ENCODE assay signal across 8 mouse cellular contexts in genomic region chr7:35119506-35120145, GRCm38 (mm10). TPM values are rescaled to one million over a fixed set of nuclear protein-coding genes. Genes with fewer than 3 reads are reported as not detected.
DNase-seq lines count a peak whose midpoint lies in the region; ATAC-seq and TF ChIP-seq lines count a peak whose summit lies in the region.

No protein-coding gene starts in this region.

- peak; percentile 48 for DNase-seq in layer of hippocampus, postnatal 10 days (ENCODE audit: low spot score in 2 of 2)
- DNase-seq in layer of hippocampus, postnatal 36 days = no peak
- no peak for DNase-seq in MEL (ENCODE audit: low read depth, low spot score)
- DNase-seq in embryo, embryonic 10.5 days (ENCODE audit: low spot score) = peak; percentile 61
- DNase-seq in kidney, postnatal 25 days = peak; percentile 56 to 74

- H3K27ac ChIP-seq in MEL (ENCODE audit: control insufficient read depth, low read depth, low read length) = no peak overlapping the region
- peak overlapping the region; percentile 29; the same call in 1 of the 2 replicates for H3K27ac ChIP-seq in heart, embryonic 16.5 days (ENCODE audit: low read length)
- no peak overlapping the region for H3K27ac ChIP-seq in macrophage

- H3K36me3 ChIP-seq in MEL (ENCODE audit: control insufficient read depth in 1 of 2, insufficient read depth in 2 of 2, low read length in 2 of 2) (no peaks in the 10 kb centered on the region), macrophage (ENCODE audit: inconsistent target) (no peaks in the 10 kb centered on the region)
- no peaks in the 10 kb centered on the region for H3K36me3 ChIP-seq in heart, embryonic 16.5 days (ENCODE audit: control insufficient read depth, insufficient read depth)

- H3K27me3 ChIP-seq in MEL (ENCODE audit: control insufficient read depth in 1 of 2, insufficient read depth in 2 of 2, low read length in 2 of 2) = peaks cover 0 to 3% of the 10 kb centered on the region in 2 experiments; a peak in 2 of 4 replicates
- H3K27me3 ChIP-seq in heart, embryonic 16.5 days (ENCODE audit: control insufficient read depth, insufficient read depth, low read length) = peaks cover 62% of the 10 kb centered on the region

- TF ChIP-seq RAD21 in MEL (IDR thresholded peaks at IDR 0.05; ENCODE audit: low read depth, low read length) = no peak

- H3K79me2 ChIP-seq in MEL (ENCODE audit: control insufficient read depth, insufficient read depth, low read length, poor library complexity) = no peaks in the 10 kb centered on the region
- peaks cover 29% of the 10 kb centered on the region for H3K79me2 ChIP-seq in macrophage (ENCODE audit: inconsistent target)

- no peak for TF ChIP-seq POLR2A in MEL (IDR thresholded peaks at IDR 0.05; ENCODE audit: control insufficient read depth in 1 of 2, insufficient read depth in 1 of 2, low read depth in 1 of 2, low read length in 2 of 2, poor library complexity in 1 of 2)

- TF ChIP-seq EP300 in MEL (IDR thresholded peaks at IDR 0.05; ENCODE audit: low read depth in 1 of 2, low read length in 2 of 2) = no peak

- H3K9ac ChIP-seq in MEL (ENCODE audit: control insufficient read depth, low read depth, low read length, poor library complexity, severe bottlenecking) = peak overlapping the region; percentile 52
- H3K9ac ChIP-seq in heart, embryonic 16.5 days (ENCODE audit: low read length) = peak overlapping the region; percentile 67

- H3K4me3 ChIP-seq in MEL (ENCODE audit: control insufficient read depth in 1 of 2, insufficient read depth in 1 of 2, low read depth in 2 of 2, low read length in 2 of 2) (peak overlapping the region; percentile 30 to 47; a peak in 3 of 4 replicates), macrophage (ENCODE audit: inconsistent target) (peak overlapping the region; percentile 62; the same call in 1 of the 2 replicates)
- H3K4me3 ChIP-seq in heart, embryonic 16.5 days (ENCODE audit: low read length) = peak overlapping the region; percentile 75

- H3K4me1 ChIP-seq in MEL (ENCODE audit: control insufficient read depth in 1 of 2, insufficient read depth in 2 of 2, low read length in 2 of 2) = peaks cover 0 to 3% of the 10 kb centered on the region in 2 experiments; a peak in 1 of 4 replicates
- peaks cover 10% of the 10 kb centered on the region for H3K4me1 ChIP-seq in heart, embryonic 16.5 days (ENCODE audit: control insufficient read depth, insufficient read depth, low read length)

- H3K4me2 ChIP-seq in heart, embryonic 16.5 days (ENCODE audit: low read depth, low read length) = peak overlapping the region; percentile 99

- H3K9me3 ChIP-seq in MEL (replicated peaks; ENCODE audit: insufficient read depth, low read length) = no peaks in the 10 kb centered on the region
- H3K9me3 ChIP-seq in heart, embryonic 16.5 days (replicated peaks; ENCODE audit: control insufficient read depth, low read length) = no peaks in the 10 kb centered on the region

- ATAC-seq in heart, embryonic 16.5 days (replicated peaks; ENCODE audit: extremely low read depth, insufficient read depth, low FRiP score) = no peak
- no peak for ATAC-seq in activated CD4-positive, CD25-positive, alpha-beta regulatory T cell, adult 4 months

- under 1% methylated on average over 70 of the region's 83 CpGs for WGBS in heart, embryonic 16.5 days
- under 1% methylated on average over 57 of the region's 83 CpGs for WGBS in macrophage (ENCODE audit: missing documents)

- no peak for TF ChIP-seq CTCF in MEL (IDR thresholded peaks at IDR 0.05 in 2 of 3, conservative IDR thresholded peaks at IDR 0.05 in 1 of 3; ENCODE audit: control insufficient read depth in 1 of 3, insufficient read depth in 1 of 3, low read depth in 2 of 3, low read length in 3 of 3, poor library complexity in 1 of 3, severe bottlenecking in 1 of 3)

TF ChIP-seq in MEL, 35 proteins besides CTCF, POLR2A, EP300 and RAD21:
- TF ChIP-seq ZC3H11A (IDR thresholded peaks at IDR 0.05; ENCODE audit: low read depth, low read length) = no peak
- no peak for TF ChIP-seq POLR2AphosphoS5 (IDR thresholded peaks at IDR 0.05; ENCODE audit: borderline replicate concordance, low read depth, low read length)
- no peak for TF ChIP-seq GATA1 (IDR thresholded peaks at IDR 0.05; ENCODE audit: low read depth, low read length)
- TF ChIP-seq MAFK (IDR thresholded peaks at IDR 0.05; ENCODE audit: borderline replicate concordance, low read depth, low read length) = no peak
- no peak for TF ChIP-seq USF1 (IDR thresholded peaks at IDR 0.05; ENCODE audit: low read depth, low read length)
- no peak for TF ChIP-seq ZNF384 (IDR thresholded peaks at IDR 0.05; ENCODE audit: low read depth, low read length)
- no peak for TF ChIP-seq ZMIZ1 (IDR thresholded peaks at IDR 0.05; ENCODE audit: low read depth, low read length)

RNA-seq across cellular contexts. Expression of gene Cebpa, which starts 0.5 kb away (rescaled TPM):
- total RNA-seq in layer of hippocampus, postnatal 10 days (2021) = 10 to 100 TPM in 1 of 2 experiments, 1 to 10 TPM in 1; 8.8 to 10.1 TPM
- total RNA-seq in layer of hippocampus, postnatal 36 days (2021) = 10 to 100 TPM; 15.4 to 17.3 TPM
- total RNA-seq in MEL (2012; rRNA removed) = 1.7 and 2.3 TPM in 2 replicates
- polyA plus RNA-seq in MEL (2012; ENCODE audit: insufficient read depth in 1 of 2, insufficient read length in 2 of 2, low read depth in 1 of 2, low replicate concordance in 2 of 2, missing spikeins in 1 of 2) = 1 to 10 TPM in 1 of 2 experiments, not detected in 1; 4.4 TPM
- 1.0 and 1.5 TPM in 2 replicates for polyA plus RNA-seq in heart, embryonic 16.5 days (2015; fragmentation: Nextera tagmentation; extraction: Ambion mirVana)
- 10 to 100 TPM in 6 of 26 experiments, 1 to 10 TPM in 20; 1.4 to 55.1 (median 3.8) TPM for total RNA-seq in macrophage (2018; cell fraction: chromatin; rRNA removed)
- 100 to 1,000 TPM in 9 of 26 experiments, 10 to 100 TPM in 17; 13.7 to 217 (median 83.3) TPM for total RNA-seq in macrophage (2018; cell fraction: cytosol; rRNA removed)
- total RNA-seq in macrophage (2018; cell fraction: nucleus; rRNA removed) = 10 to 100 TPM in 24 of 26 experiments, 1 to 10 TPM in 2; 7.7 to 94.0 (median 33.4) TPM
- polyA plus RNA-seq in macrophage (2018) = 58.4 to 104 TPM (median 95.9 TPM) in 3 replicates
- polyA plus RNA-seq in activated CD4-positive, CD25-positive, alpha-beta regulatory T cell, adult 4 months (2017; shearing (Covaris generic)) = 1 to 10 TPM in 1 of 2 experiments, under 1 TPM in 1; 0.81 to 1.2 TPM

Comparison
In these comparisons a context has a peak if more than half of its experiments do, and no peak if none do; other contexts are left out.
1. DNase-seq: peak in layer of hippocampus, postnatal 10 days (2 of 2), embryo, embryonic 10.5 days (single experiment) and kidney, postnatal 25 days (2 of 2); none in layer of hippocampus, postnatal 36 days (0 of 2) and MEL (single experiment).
2. RNA of gene Cebpa, which starts 0.5 kb away (polyA plus RNA-seq): 58.4 to 104 TPM in macrophage; 4.4 TPM in MEL, 0.81 to 1.2 TPM in activated CD4-positive, CD25-positive, alpha-beta regulatory T cell, adult 4 months and 1.0 to 1.5 TPM in heart, embryonic 16.5 days; every median in the first group is over 10 times any median in the second.
3. Peak in every context shown above with its lines, with median percentiles within 50 percentile points of each other: H3K4me3 ChIP-seq.